Mouse (Mus musculus) midbrain, embryonic 13.5 days (tissue): ENCODE results near the gene Nsmce4a. TPM values are rescaled to one million over a fixed set of nuclear protein-coding genes. Genes with fewer than 3 reads are reported as not detected.

Source experiments
- polyA plus RNA-seq: library from polyadenylated mRNA; unstranded; fragments of >200 nt; fragmentation: Nextera tagmentation; extraction: Ambion mirVana; gene quantifications from 2 replicates; pipeline ENCODE4 v1.2.1, GENCODE M21; 2015

Nsmce4a gene
- polyA plus RNA-seq, 1 experiment from 2014 or later = 114 TPM

Other genes with a start within 250 kb of the Nsmce4a start
- 101 and 110 TPM in 2 replicates for gene Ate1, start 52.7 kb downstream of the Nsmce4a start, polyA plus RNA-seq
- 62.4 and 70.8 TPM in 2 replicates for gene Tacc2, start 4.3 kb upstream of the Nsmce4a start, polyA plus RNA-seq
- gene Btbd16, start 201.0 kb upstream of the Nsmce4a start, polyA plus RNA-seq = not detected in 2 replicates